Mouse (Mus musculus) embryo, embryonic 11.5 days (tissue): ENCODE data around the gene Defb33.

Source experiments
- DNase-seq: peaks from one replicate; pipeline ENCODE4 v3.0.0-alpha.2; 2012; ENCODE audit warnings: low read depth, low spot score

Gene Defb33

DNA sequence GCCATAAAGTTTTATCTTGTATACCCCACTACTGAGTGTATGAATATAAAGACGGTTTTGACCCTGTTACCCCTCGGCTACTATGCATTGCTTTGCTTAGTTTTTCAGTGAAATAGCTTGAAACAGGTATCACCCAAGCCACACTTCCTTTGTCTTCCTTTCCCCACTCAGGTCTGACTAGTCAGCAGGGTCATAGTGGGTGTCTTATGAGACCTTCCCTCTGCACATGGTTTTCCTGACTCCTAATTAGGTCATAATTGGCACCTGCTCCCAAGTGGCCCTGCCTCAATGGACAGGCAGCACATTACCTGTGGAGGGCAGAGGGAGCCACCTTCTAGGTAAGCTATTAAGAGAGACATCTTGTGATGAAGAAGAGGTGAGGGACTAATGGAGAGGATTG, at the start of gene Defb33:
Gene Defb33, plus strand, starts transcription at position 301 of the 400 bp plus-strand sequence.
- DNase-seq, result no peak

DNA sequence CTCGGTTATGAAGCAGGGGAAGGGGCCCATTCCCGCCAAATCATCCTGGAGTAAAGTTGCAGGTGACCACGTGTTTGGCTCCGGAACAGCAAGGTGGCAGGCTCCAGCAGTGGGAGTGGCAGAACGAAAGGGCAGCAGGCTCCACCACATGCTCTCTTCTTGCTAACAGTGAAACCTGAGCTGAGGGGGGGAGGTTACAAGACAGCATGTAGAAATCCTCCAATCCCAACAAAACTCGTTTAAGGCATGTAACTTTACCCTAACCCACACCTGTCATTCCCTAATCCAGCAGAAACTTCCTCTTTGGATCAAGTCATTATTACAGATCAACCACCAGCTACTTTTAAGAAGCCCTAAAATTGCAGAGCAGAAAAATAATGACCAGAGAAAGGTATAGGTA, 17.9 kb upstream of the Defb33 start:
- no peak for DNase-seq

DNA sequence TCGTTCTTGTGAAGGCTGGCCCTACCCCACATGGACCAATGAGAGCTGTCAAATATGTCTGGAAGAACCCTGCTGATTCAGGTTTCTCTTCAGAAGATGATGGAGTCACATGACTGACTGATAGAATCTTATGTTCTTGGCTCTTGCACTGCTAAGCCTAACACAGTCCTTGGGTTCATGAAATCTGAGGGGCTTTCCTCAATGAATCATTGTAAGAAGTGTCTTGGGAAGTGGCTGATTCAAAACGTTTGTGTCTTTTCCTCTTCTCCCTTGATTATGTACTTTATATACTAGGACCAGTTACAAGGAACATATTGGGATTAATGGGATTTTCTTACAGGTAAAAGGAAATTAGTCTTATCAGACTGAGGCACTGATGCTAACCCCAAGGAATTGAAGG, 10.1 kb downstream of the Defb33 start, which contains the start of gene Gm15056:
Gene Gm15056, minus strand, starts transcription at position 101 of the 400 bp plus-strand sequence.
- DNase-seq, result no peak

DNA sequence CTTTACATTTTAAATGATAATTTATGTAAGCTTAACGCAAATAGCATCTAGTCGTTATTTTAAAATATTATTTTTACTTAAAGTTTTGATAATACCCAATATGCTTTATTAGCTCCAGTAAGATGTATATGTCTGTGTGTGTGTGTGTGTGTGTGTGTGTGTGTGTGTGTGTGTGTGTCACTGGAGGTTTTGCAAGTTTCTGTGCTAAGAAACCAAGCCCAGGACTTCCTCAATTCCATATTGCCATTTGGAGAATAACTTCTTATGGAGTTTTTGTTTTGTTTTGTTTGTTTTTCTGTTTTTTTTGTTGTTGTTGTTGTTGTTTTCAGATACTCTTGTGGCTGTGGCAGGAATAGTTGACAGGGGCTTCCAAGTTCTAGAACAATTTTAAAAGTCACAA, 14.7 kb downstream of the Defb33 start:
- no peak for DNase-seq

DNA sequence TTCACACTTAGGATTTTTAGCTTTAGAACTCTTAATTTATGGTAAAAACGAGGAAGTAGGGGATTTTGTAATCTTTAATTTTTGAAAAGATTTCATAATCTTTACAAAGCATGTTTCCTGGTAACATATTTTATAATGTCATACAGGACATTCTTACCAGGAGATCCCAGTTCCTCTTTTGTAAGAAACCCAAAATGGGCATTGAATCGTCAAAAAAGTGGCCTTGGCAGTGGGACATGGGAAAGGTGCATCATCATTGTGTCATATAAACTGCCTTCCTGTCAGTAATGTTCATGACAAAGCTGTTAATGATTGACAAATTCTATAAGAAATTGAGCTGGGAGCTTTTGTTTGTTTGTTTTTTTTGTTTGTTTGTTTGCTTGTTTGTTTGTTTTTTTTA, 15.8 kb downstream of the Defb33 start:
- DNase-seq, result no peak

DNA sequence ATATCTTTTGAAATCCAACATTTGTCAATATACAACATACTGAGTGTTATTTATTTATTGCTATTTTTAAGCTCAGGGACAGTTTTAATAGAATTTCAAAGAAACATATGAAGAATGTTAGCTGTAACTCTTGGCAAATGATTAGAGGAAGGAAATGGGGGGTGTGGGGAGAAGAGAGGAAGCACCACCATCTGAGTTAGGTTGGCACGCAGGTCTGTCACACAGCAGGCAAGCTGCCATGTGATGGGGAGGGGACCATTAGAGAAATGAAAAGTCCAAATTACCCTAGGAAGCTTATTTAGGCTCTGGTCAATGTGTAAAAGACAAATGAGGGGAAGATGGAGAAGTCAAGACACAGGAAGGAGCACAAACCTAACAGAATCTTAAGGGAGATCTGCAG, 19.8 kb downstream of the Defb33 start:
- no peak for DNase-seq

DNA sequence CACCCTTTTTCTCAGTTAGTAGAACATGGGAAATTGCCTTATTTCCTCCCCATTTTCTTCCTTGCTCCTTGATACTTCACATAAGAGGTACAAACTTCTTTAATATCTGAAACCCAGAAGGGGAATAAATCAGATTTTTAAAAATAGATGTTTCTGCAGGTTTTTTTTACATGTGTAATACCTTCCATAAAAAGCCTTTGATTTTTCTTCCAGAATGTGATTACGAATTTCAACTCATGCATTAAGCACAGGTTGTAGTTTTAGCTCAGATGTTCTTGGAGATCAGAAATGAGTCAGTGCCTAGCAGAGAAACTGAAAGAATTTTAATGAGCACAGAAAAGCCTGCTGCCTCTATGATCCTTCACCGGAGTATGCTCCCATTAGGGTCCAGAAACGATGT, 29.5 kb downstream of the Defb33 start, which contains the start of gene Gm6040:
Gene Gm6040, minus strand, starts transcription at position 101 of the 400 bp plus-strand sequence.
- DNase-seq, result no peak

DNA sequence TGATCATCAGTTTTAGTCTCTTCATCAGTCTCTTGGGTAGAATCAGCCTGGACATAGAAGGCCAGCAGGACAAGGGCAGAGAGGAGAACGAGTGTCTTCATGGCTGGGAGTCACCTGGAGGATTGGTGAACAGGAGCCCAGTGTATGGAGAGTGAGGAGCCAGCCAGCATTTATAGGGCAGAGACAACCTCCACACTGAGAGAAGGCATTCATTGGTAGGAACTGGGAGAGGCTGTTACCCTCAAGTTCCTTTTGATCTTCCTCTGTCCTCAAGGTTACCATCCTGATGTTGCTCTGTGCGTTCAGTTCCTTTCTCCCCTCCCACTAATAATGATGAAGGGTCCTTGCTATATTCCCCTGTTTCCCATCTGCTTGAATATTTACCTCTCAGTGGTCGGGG, 52.1 kb downstream of the Defb33 start, which contains the start of gene AY761185:
Gene AY761185, minus strand, starts transcription at position 101 of the 400 bp plus-strand sequence.
- no peak for DNase-seq
